Mouse (Mus musculus) liver, embryonic 14.5 days (tissue): ENCODE data around the gene Golga5. TPM values are rescaled to one million over a fixed set of nuclear protein-coding genes. Genes with fewer than 3 reads are reported as not detected.

Source experiments
- ATAC-seq: fragments of 200-750 bp; cut with Nextera tagmentation; 2 replicates; pipeline ENCODE4 v1.8.0; 2017; ENCODE audit warnings: moderate number of reproducible peaks, mild to moderate bottlenecking, moderate library complexity; ENCODE audit not compliant: insufficient read depth
- DNase-seq, 3 experiments: peaks; one replicate each; pipeline ENCODE4 v3.0.0-alpha.2; 2012 to 2013; ENCODE audit warnings: low read depth in 3 of 3, low spot score in 3 of 3
- H3K27ac ChIP-seq: fragments of 300-500 bp; sonication (generic); 2 replicates; pipeline ENCODE4 v1.5.1; 2014; ENCODE audit warnings: moderate library complexity, mild to moderate bottlenecking, control low read depth, inconsistent platforms
- H3K27me3 ChIP-seq: fragments of 300-500 bp; sonication (generic); 2 replicates; pipeline ENCODE4 v1.6.1; 2014; ENCODE audit warnings: mild to moderate bottlenecking, low read length, moderate library complexity; ENCODE audit not compliant: control insufficient read depth, insufficient read depth
- H3K36me3 ChIP-seq: fragments of 300-500 bp; sonication (generic); replicated peaks from 2 replicates; pipeline ENCODE4 v1.6.1; 2014; ENCODE audit warnings: low read depth; ENCODE audit not compliant: control insufficient read depth, insufficient read depth
- H3K4me1 ChIP-seq, 2 experiments: fragments of 200-500 bp in 1 of 2; fragments of 300-500 bp in 1 of 2; sonication (generic) in 1 of 2; replicated peaks; 2 replicates each; pipeline ENCODE4 v1.6.1; 2012 to 2014; ENCODE audit warnings: antibody characterized with exemption in 1 of 2, inconsistent platforms in 1 of 2, low read length in 1 of 2; ENCODE audit not compliant: control insufficient read depth in 2 of 2, insufficient read depth in 2 of 2
- H3K4me2 ChIP-seq: fragments of 300-500 bp; sonication (generic); 2 replicates; pipeline ENCODE4 v1.6.1; 2014; ENCODE audit warnings: low read depth, mild to moderate bottlenecking, control low read depth, moderate library complexity
- H3K4me3 ChIP-seq, 2 experiments: fragments of 200-500 bp in 1 of 2; fragments of 300-500 bp in 1 of 2; sonication (generic) in 1 of 2; 2 replicates each; pipeline ENCODE4 v1.5.1; 2012 to 2014; ENCODE audit warnings: low read depth in 2 of 2, low read length in 2 of 2, mild to moderate bottlenecking in 2 of 2, control low read depth in 1 of 2, inconsistent platforms in 1 of 2, moderate library complexity in 1 of 2; ENCODE audit not compliant: insufficient read depth in 1 of 2
- H3K9ac ChIP-seq: fragments of 300-500 bp; sonication (generic); replicated peaks from 2 replicates; pipeline ENCODE4 v1.6.1; 2014; ENCODE audit warnings: mild to moderate bottlenecking, control low read depth, moderate library complexity
- H3K9me3 ChIP-seq: fragments of 300-500 bp; sonication (generic); 2 replicates; pipeline ENCODE4 v1.6.1; 2016; ENCODE audit warnings: low read length, mixed read lengths; ENCODE audit not compliant: control insufficient read depth
- CTCF ChIP-seq: IDR thresholded peaks from 2 replicates; pipeline ENCODE4 v1.5.1; 2016; ENCODE audit warnings: antibody characterized with exemption, low read depth, control low read depth
- EP300 ChIP-seq: IDR thresholded peaks from 2 replicates; pipeline ENCODE4 v1.6.1; 2016; ENCODE audit warnings: antibody characterized with exemption, low read depth
- WGBS: fragments of 180-500 bp; shearing (Covaris S2); extraction: QIAGEN DNeasy Blood & Tissue Kit; methylation state at CpG from one replicate; pipeline ENCODE4 v1.1.7; 2014; ENCODE audit not compliant: insufficient replicate concordance; 5-methylcytosine and 5-hydroxymethylcytosine counted together
- polyA plus RNA-seq, 2 experiments: library from polyadenylated mRNA; depleted of rRNA in 1 of 2; stranded (reverse) in 1 of 2; unstranded in 1 of 2; fragments of >200 nt; fragmentation: Nextera tagmentation in 1 of 2; extraction: Ambion mirVana in 1 of 2; gene quantifications; 2 replicates each; pipeline versions ENCODE4 v1.2.1 to v1.2.3; 2012 to 2014

Gene Golga5
- polyA plus RNA-seq, 2 experiments, result 10.1 to 12.8 TPM

GRCm38 (mm10) chr12:102442639-102443038 lies 26.3 kb upstream of the Golga5 start:
- H3K27ac ChIP-seq, result no peak overlapping the region
- no peaks in the 10 kb centered on the region for H3K9me3 ChIP-seq
- TF ChIP-seq EP300 (no peak), CTCF (no peak)
- no peak overlapping the region for H3K4me2 ChIP-seq
- ATAC-seq (no peak), DNase-seq (no peak)
- no peak overlapping the region for H3K4me3 ChIP-seq
- whole genome bisulfite sequencing, result 71% methylated on average over 15 of the region's 15 CpGs
- no peak overlapping the region for H3K9ac ChIP-seq
- no peaks in the 10 kb centered on the region for H3K27me3 ChIP-seq
- peaks cover 3 to 17% of the 10 kb centered on the region in 2 experiments; a peak in 3 of 4 replicates for H3K4me1 ChIP-seq
- H3K36me3 ChIP-seq, result no peaks in the 10 kb centered on the region

GRCm38 (mm10) chr12:102443676-102444075 lies 25.3 kb upstream of the Golga5 start:
- peaks cover 3 to 15% of the 10 kb centered on the region in 2 experiments; a peak in 3 of 4 replicates for H3K4me1 ChIP-seq
- no peak overlapping the region for H3K9ac ChIP-seq
- H3K4me3 ChIP-seq, result no peak overlapping the region
- H3K36me3 ChIP-seq, result no peaks in the 10 kb centered on the region
- no peaks in the 10 kb centered on the region for H3K27me3 ChIP-seq
- 13% methylated on average over 5 of the region's 5 CpGs for WGBS
- DNase-seq, result no peak
- TF ChIP-seq EP300 (no peak), CTCF (no peak)
- ATAC-seq, result no peak
- no peak overlapping the region for H3K27ac ChIP-seq
- no peaks in the 10 kb centered on the region for H3K9me3 ChIP-seq
- no peak overlapping the region for H3K4me2 ChIP-seq

GRCm38 (mm10) chr12:102445436-102445835 lies 23.5 kb upstream of the Golga5 start:
- H3K27me3 ChIP-seq, result no peaks in the 10 kb centered on the region
- no peaks in the 10 kb centered on the region for H3K9me3 ChIP-seq
- DNase-seq (no peak), ATAC-seq (no peak)
- no peak overlapping the region for H3K4me3 ChIP-seq
- no peak overlapping the region for H3K27ac ChIP-seq
- peaks cover 0 to 9% of the 10 kb centered on the region in 2 experiments; a peak in 2 of 4 replicates for H3K4me1 ChIP-seq
- no peak for TF ChIP-seq EP300
- TF ChIP-seq CTCF, result no peak
- 28% methylated on average over 4 of the region's 4 CpGs for WGBS
- no peaks in the 10 kb centered on the region for H3K36me3 ChIP-seq
- H3K9ac ChIP-seq, result no peak overlapping the region
- no peak overlapping the region for H3K4me2 ChIP-seq

- no peak overlapping the region for H3K4me2 ChIP-seq
- no peak for ATAC-seq
- no peak overlapping the region for H3K4me3 ChIP-seq
- no peak overlapping the region for H3K9ac ChIP-seq
- WGBS, result 55% methylated on average over 10 of the region's 10 CpGs
- H3K27me3 ChIP-seq, result no peaks in the 10 kb centered on the region
- H3K4me1 ChIP-seq, result peaks cover 0 to 8% of the 10 kb centered on the region in 2 experiments; a peak in 2 of 4 replicates
- DNase-seq, result no peak
- no peaks in the 10 kb centered on the region for H3K36me3 ChIP-seq
- TF ChIP-seq CTCF (no peak), EP300 (no peak)
- H3K9me3 ChIP-seq, result no peaks in the 10 kb centered on the region
- no peak overlapping the region for H3K27ac ChIP-seq
Measured at GRCm38 (mm10) chr12:102450437-102450836, 18.5 kb upstream of the Golga5 start.

GRCm38 (mm10) chr12:102451126-102451851 lies 17.6 kb upstream of the Golga5 start:
- DNase-seq (peak in 1 of 3 experiments; percentile 23), ATAC-seq (no peak)
- Histone ChIP-seq H3K27me3 (no peaks in the 10 kb centered on the region), H3K4me2 (no peak overlapping the region), H3K4me1 (peaks cover 0 to 8% of the 10 kb centered on the region in 2 experiments; a peak in 2 of 4 replicates), H3K9ac (no peak overlapping the region), H3K27ac (no peak overlapping the region), H3K9me3 (no peaks in the 10 kb centered on the region), H3K4me3 (no peak overlapping the region), H3K36me3 (no peaks in the 10 kb centered on the region)
- TF ChIP-seq CTCF (no peak), EP300 (no peak)
- 13% methylated on average over 8 of the region's 8 CpGs for WGBS
